Mouse (Mus musculus) E14TG2a.4 (cell line): ENCODE results near the gene Miga2.

ENCODE experiments used
- H3K27me3 ChIP-seq: 2 replicates; pipeline ENCODE4 v1.6.1; 2014; ENCODE audit warnings: low read length, control low read depth; ENCODE audit not compliant: insufficient read depth
- H3K36me3 ChIP-seq: 2 replicates; pipeline ENCODE4 v1.6.1; 2014; ENCODE audit warnings: low read length, control low read depth; ENCODE audit not compliant: insufficient read depth
- H3K4me1 ChIP-seq: replicated peaks from 2 replicates; pipeline ENCODE4 v1.6.1; 2014; ENCODE audit warnings: low read depth, low read length, control low read depth
- H3K4me3 ChIP-seq: replicated peaks from 2 replicates; pipeline ENCODE4 v1.5.1; 2014; ENCODE audit warnings: mild to moderate bottlenecking, low read length
- H3K9me3 ChIP-seq: 2 replicates; pipeline ENCODE4 v1.6.1; 2014; ENCODE audit warnings: low read length, control low read depth
- CTCF ChIP-seq: conservative IDR thresholded peaks from 2 replicates; pipeline ENCODE4 v1.5.1; 2014; ENCODE audit warnings: low read length
- NANOG ChIP-seq: IDR thresholded peaks from 2 replicates; pipeline ENCODE4 v1.6.1; 2014; ENCODE audit warnings: borderline replicate concordance, low read length, mixed read lengths
- POU5F1 ChIP-seq: IDR thresholded peaks from 2 replicates; pipeline ENCODE4 v1.6.1; 2014; ENCODE audit warnings: low read length, borderline replicate concordance

The Miga2 gene

GRCm38 (mm10) chr2:30408452-30409100 lies 44.5 kb downstream of the Miga2 start:
- H3K27me3 ChIP-seq = peaks cover 7% of the 10 kb centered on the region
- TF ChIP-seq NANOG (no peak), POU5F1 (no peak), CTCF (no peak)
- peaks cover 72% of the 10 kb centered on the region for H3K36me3 ChIP-seq

GRCm38 (mm10) chr2:30409454-30410176 lies 45.6 kb downstream of the Miga2 start:
- TF ChIP-seq POU5F1 (no peak), CTCF (no peak), NANOG (no peak)
- Histone ChIP-seq H3K4me3 (no peak overlapping the region), H3K36me3 (peaks cover 65% of the 10 kb centered on the region), H3K27me3 (peaks cover 18% of the 10 kb centered on the region), H3K4me1 (peaks cover 46% of the 10 kb centered on the region), H3K9me3 (no peaks in the 10 kb centered on the region)

More at GRCm38 (mm10) chr2:30408452-30409100, 44.5 kb downstream of the Miga2 start:
- no peaks in the 10 kb centered on the region for H3K9me3 ChIP-seq
- H3K4me3 ChIP-seq = no peak overlapping the region
- H3K4me1 ChIP-seq = peaks cover 40% of the 10 kb centered on the region

- no peak overlapping the region for H3K4me3 ChIP-seq
- H3K9me3 ChIP-seq = no peaks in the 10 kb centered on the region
- peaks cover 43% of the 10 kb centered on the region for H3K4me1 ChIP-seq
- peaks cover 21% of the 10 kb centered on the region for H3K27me3 ChIP-seq
- TF ChIP-seq NANOG (no peak), POU5F1 (no peak), CTCF (no peak)
- peaks cover 46% of the 10 kb centered on the region for H3K36me3 ChIP-seq
Observed at GRCm38 (mm10) chr2:30413038-30413973, 49.3 kb downstream of the Miga2 start.

- peak overlapping the region; percentile 95 for H3K4me3 ChIP-seq
- TF ChIP-seq NANOG (no peak), CTCF (no peak), POU5F1 (no peak)
- peaks cover 21% of the 10 kb centered on the region for H3K27me3 ChIP-seq
- H3K9me3 ChIP-seq = no peaks in the 10 kb centered on the region
- H3K4me1 ChIP-seq = peaks cover 51% of the 10 kb centered on the region
- peaks cover 40% of the 10 kb centered on the region for H3K36me3 ChIP-seq
Observed at GRCm38 (mm10) chr2:30414101-30414500, 50.1 kb downstream of the Miga2 start.

GRCm38 (mm10) chr2:30414681-30415080 lies 50.6 kb downstream of the Miga2 start:
- H3K36me3 ChIP-seq = peaks cover 36% of the 10 kb centered on the region
- TF ChIP-seq CTCF (no peak), POU5F1 (no peak), NANOG (no peak)
- H3K9me3 ChIP-seq = no peaks in the 10 kb centered on the region
- peaks cover 55% of the 10 kb centered on the region for H3K4me1 ChIP-seq
- peaks cover 21% of the 10 kb centered on the region for H3K27me3 ChIP-seq
- H3K4me3 ChIP-seq = peak overlapping the region; percentile 95

GRCm38 (mm10) chr2:30415157-30415935 lies 51.3 kb downstream of the Miga2 start, which contains the start of gene Crat:
Gene Crat (minus strand): TSS chr2:30415813.
- peak within 1 kb of the TSS; percentile 95 for H3K4me3 ChIP-seq
- TF ChIP-seq NANOG (no peak), POU5F1 (no peak), CTCF (no peak)
- peaks cover 36% of the 10 kb centered on the region for H3K36me3 ChIP-seq
- H3K4me1 ChIP-seq = peaks cover 55% of the 10 kb centered on the region
- peaks cover 21% of the 10 kb centered on the region for H3K27me3 ChIP-seq
- no peaks in the 10 kb centered on the region for H3K9me3 ChIP-seq

GRCm38 (mm10) chr2:30415936-30416648 lies 52.1 kb downstream of the Miga2 start, which contains the start of gene Ptpa:
Gene Ptpa (plus strand): TSS chr2:30416039.
- H3K4me1 ChIP-seq = peaks cover 60% of the 10 kb centered on the region
- no peaks in the 10 kb centered on the region for H3K9me3 ChIP-seq
- no peak for TF ChIP-seq CTCF
- no peak for TF ChIP-seq POU5F1
- no peak for TF ChIP-seq NANOG
- H3K4me3 ChIP-seq = peak within 1 kb of the TSS; percentile 95
- H3K27me3 ChIP-seq = peaks cover 21% of the 10 kb centered on the region
- H3K36me3 ChIP-seq = peaks cover 39% of the 10 kb centered on the region
